Mouse (Mus musculus) limb, embryonic 15.5 days (tissue): Measurements from ENCODE around the gene Gpr135. TPM values are rescaled to one million over a fixed set of nuclear protein-coding genes. Genes with fewer than 3 reads are reported as not detected.

Experiments used
- ATAC-seq: fragments of 200-750 bp; cut with Nextera tagmentation; 2 replicates; pipeline ENCODE4 v1.8.0; 2017; ENCODE audit warnings: low read depth, moderate TSS enrichment; ENCODE audit not compliant: insufficient number of reproducible peaks, low FRiP score, low TSS enrichment
- H3K27ac ChIP-seq: fragments of 300-500 bp; sonication (generic); 2 replicates; pipeline ENCODE4 v1.5.1; 2015; ENCODE audit warnings: moderate library complexity, mild to moderate bottlenecking, inconsistent platforms
- H3K27me3 ChIP-seq: fragments of 300-500 bp; sonication (generic); 2 replicates; pipeline ENCODE4 v1.6.1; 2015; ENCODE audit warnings: inconsistent platforms
- H3K36me3 ChIP-seq: fragments of 300-500 bp; sonication (generic); 2 replicates; pipeline ENCODE4 v1.6.1; 2015; ENCODE audit warnings: inconsistent platforms
- H3K4me1 ChIP-seq: fragments of 300-500 bp; sonication (generic); 2 replicates; pipeline ENCODE4 v1.6.1; 2015; ENCODE audit warnings: inconsistent platforms
- H3K4me2 ChIP-seq: fragments of 300-500 bp; sonication (generic); 2 replicates; pipeline ENCODE4 v1.6.1; 2015; ENCODE audit warnings: mild to moderate bottlenecking, inconsistent platforms
- H3K4me3 ChIP-seq: fragments of 300-500 bp; sonication (generic); 2 replicates; pipeline ENCODE4 v1.5.1; 2015; ENCODE audit warnings: mild to moderate bottlenecking, inconsistent platforms
- H3K9ac ChIP-seq: fragments of 300-500 bp; sonication (generic); 2 replicates; pipeline ENCODE4 v1.6.1; 2015; ENCODE audit warnings: inconsistent platforms
- H3K9me3 ChIP-seq: fragments of 300-500 bp; sonication (generic); 2 replicates; pipeline ENCODE4 v1.6.1; 2016; ENCODE audit warnings: inconsistent platforms
- WGBS: fragments of 180-500 bp; shearing (Covaris S2); methylation state at CpG from one replicate; pipeline ENCODE4 v1.1.7; 2015; 5-methylcytosine and 5-hydroxymethylcytosine counted together
- polyA plus RNA-seq: library from polyadenylated mRNA; unstranded; fragments of >200 nt; fragmentation: Nextera tagmentation; extraction: Ambion mirVana; gene quantifications from 2 replicates; pipeline ENCODE4 v1.2.1, GENCODE M21; 2015

Gene Gpr135
- polyA plus RNA-seq, 1 experiment from 2014 or later = 0.76 TPM

DNA sequence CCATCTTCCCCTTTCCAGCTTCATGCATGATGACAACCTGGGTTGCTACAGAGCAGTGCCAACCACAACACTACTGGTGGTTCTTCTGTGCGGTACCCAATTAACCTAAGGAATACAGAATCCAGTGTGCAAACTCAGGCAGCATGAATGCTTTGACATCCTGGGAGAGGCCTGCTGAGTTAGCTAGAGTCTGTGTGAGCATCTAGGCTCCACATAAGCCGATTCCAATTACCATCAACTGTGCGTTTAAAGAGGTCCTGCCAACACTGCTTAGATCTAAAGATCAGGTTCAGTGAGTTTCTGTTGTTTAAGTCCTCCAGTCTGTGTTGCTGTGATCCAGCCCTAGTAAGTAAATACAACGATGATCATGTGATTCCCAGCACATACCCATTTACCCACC lies 50.6 kb downstream of the Gpr135 start:
- Histone ChIP-seq H3K4me2 (no peak overlapping the region), H3K27me3 (no peaks in the 10 kb centered on the region), H3K4me3 (no peak overlapping the region), H3K36me3 (no peaks in the 10 kb centered on the region), H3K9ac (no peak overlapping the region), H3K27ac (no peak overlapping the region), H3K4me1 (peaks cover 9% of the 10 kb centered on the region; the same call in 1 of the 2 replicates), H3K9me3 (no peaks in the 10 kb centered on the region)
- WGBS = 81% methylated on average over 4 of the region's 4 CpGs
- ATAC-seq = no peak

Other genes with a start within 250 kb of the Gpr135 start
- 8.3 and 10.5 TPM in 2 replicates for gene Daam1, start 240.0 kb downstream of the Gpr135 start, polyA plus RNA-seq
- 19.6 and 19.9 TPM in 2 replicates for gene L3hypdh, start 14.3 kb upstream of the Gpr135 start, polyA plus RNA-seq
- 74.5 and 74.7 TPM in 2 replicates for gene Jkamp, start 14.5 kb upstream of the Gpr135 start, polyA plus RNA-seq
- gene Ccdc175, start 113.9 kb upstream of the Gpr135 start, polyA plus RNA-seq = not detected in 2 replicates